Mouse (Mus musculus) urinary bladder, postnatal 10 days (tissue): ENCODE measurements around the gene Trpt1.

ENCODE experiments used
- DNase-seq: peaks from one replicate; pipeline ENCODE4 v3.0.0; 2022; ENCODE audit warnings: low spot score

Trpt1 gene

DNA sequence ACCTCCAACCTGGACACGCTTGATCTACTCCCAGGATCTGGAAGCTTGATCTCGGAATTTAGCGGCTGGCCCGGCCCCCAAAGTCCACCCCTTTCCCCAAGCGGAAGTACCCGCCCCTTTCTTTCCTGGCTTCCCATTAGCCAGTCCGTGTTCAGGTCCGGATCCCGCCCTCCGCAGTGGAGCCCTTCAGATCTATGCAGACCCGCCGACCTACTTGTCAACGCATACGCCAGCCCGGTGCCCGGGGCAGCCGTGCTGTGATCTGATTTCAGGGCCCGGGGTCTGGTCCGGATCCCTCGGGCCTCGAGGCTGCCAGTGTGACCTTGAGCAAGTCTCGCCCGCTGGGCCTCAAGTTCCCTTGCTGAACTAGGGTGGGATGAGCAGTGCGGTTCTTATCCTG is at the start of gene Trpt1, which contains the start of gene Nudt22:
Gene Trpt1 (plus strand): TSS at position 126 of the 400 bp plus-strand sequence.
Gene Nudt22 (minus strand): TSS at position 112 of the 400 bp plus-strand sequence.
- no peak for DNase-seq

DNA sequence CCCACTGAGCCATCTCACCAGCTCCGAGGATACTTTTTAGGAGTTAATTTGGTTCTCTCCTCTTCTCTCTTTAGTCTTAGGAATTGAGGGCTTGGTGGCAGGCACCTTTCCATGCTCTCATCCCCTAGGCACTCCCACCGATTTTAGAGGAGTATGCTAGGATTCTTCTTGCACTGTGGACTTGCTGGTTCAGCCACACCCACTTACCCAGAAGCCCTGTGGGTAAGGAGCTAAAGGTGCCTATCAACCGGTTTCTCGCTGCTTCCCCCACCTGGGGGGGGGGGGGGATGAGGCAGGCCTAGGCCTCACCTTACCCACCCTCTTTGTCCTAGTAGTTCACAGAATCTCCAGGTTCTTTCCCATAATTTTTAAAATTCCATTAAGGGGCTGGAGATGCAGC is 48.2 kb upstream of the Trpt1 start:
- DNase-seq = no peak

DNA sequence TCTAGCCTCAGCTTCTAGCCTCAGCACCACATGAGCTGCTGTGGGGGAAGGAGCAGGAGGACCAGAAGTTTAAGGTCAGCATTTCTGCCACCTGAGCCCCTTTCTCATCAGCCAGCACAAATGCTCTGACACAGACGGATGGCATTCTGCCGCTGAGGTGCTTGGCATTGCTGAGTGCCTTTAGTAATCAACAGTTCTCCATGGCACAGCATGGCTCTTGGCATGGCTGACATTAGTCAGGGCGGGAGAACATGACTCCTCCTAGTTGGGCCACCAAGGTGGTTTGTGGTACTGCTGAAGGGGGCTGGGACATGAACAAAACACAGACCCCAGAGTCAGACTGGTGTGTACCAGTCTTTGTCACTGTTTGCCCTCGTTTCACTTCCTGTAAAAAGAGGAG is 47.7 kb upstream of the Trpt1 start:
- DNase-seq = no peak

DNA sequence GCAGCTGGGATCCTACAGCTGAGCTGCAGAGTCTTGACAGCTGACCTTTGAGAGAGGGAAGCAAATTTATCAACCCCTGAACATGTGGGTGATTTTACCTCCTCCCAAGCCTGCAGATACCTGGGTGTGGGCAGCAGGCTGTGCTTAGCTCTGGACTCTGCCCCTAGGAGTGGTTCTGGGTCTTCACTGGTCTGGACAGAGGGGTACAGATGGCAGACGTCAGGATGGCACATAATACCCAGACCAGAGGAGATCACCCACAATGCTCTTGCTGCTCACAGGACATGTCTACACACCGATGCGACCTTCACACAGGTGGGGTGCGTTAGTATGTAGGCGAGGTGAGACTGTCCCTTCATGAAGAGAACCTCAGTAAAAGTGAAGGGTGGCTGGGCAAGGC is 46.4 kb upstream of the Trpt1 start:
- no peak for DNase-seq

DNA sequence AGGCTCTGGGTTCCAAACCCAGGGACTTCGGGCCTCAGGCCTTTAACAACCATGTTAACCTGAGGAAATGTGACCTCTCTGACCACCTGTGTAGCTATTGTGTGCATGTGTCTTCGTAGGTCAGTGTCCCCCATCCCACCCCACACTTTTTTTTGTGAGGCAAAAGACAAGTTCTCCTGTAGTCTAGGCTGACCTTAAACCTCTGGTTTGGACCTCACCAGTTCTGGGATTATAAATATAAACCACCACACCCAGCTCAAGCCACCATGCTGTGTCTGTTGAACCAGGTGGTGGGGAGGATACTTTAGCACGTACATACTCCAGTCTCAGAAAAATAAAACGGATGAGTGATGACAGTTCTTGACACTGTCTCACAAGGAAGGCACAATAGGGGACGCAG is 46.0 kb upstream of the Trpt1 start:
- DNase-seq = no peak

DNA sequence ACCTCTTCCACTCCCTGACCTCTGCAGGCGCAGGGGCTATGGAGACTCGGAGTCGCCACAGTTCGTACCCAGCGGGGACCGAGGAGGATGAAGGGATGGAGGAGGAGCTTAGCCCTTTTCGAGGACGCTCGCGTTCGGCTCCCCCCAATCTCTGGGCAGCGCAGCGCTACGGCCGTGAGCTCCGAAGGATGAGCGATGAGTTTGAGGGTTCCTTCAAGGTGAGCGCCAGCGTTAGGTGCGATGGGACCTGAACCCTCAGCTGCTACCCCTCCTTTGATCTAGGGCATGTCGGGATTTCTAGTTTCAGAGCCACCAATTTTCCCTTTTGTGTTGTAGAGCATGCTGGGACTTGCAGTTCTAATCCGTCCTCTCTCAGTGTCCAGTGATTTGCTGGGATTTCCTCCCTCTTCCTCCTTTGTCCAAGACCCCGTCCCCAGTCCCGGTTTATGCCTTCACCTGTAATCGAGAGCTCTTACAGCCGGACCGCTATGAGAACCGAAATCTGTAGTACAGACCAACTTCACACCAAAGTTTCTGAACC is 45.2 kb upstream of the Trpt1 start:
- DNase-seq = no peak

DNA sequence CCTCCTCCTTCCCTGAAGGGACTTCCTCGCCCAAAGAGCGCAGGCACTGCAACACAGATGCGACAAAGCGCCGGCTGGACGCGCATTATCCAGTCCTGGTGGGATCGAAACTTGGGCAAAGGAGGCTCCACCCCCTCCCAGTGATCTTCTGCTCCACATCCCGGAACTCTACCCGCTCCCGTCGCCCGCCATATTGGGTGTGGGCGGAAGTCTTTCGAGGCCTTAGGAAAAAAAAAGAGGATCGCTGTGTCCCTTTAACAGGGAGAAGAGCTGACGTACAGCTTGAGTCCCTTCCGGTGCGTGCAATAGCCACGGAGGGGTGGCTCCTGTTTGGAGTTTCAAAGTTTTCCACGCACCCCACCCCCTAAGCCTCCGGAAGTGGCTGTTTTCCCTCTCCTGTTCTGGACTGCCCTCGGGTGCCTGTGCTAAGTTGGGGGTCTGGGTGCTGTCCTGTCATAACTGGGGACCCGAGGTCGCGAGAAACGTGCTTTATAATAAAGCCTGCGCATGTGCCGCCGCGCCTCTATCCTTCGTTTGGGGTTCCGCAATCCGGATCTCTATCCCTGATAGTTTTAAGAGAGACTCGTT is 44.5 kb upstream of the Trpt1 start:
- DNase-seq = peak; percentile 70

DNA sequence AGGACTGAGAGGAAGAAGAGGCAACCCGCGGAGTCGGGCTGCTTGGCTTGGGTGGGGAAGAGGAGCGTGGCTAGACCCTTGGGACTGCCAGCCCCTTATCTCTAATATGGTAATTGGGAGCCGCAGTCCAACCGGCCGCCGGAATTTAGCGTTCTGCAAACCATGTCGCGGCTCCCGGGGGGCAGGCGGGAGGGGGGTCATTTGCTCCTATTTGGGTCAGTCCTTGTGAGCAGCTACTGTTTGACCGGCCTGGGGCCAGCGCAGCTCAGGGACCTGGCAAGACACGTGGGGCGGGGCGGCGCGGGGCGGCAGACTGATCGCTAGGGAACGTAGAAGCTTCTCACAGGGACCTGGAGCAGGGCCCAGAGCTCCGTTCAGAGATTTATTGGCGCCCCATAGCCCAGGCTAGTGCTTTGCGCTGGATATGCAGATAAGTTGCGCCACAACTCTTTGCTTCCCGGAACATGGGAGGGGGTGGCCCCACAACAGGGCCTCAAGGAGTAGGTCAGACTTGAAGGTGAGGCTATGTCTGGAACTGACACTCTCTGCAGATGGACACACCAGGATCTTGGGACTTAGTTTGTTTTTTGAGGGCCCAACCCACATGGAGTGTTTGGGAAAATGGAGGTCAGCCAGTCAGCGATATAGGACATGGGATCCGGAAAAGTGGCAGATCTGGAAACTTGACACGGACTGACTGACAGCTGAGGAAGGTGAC is 43.8 kb upstream of the Trpt1 start:
- DNase-seq = peak; percentile 57

DNA sequence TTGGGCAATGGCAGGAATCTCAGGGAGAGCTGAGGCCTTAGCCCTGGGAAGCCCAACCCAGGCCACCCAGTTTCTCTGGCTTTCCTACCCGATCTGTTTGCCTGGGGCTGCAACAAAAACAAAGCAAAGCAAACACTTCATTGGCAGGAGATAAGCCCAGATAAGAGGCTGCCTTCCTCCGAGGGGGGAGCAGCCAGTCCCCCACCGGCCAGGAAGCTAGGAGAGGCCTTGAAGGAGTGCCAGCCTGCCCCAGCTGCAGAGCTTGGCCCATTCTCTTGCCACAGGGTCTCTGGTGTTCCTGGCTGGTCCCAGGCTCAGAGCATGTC is 43.3 kb upstream of the Trpt1 start:
- DNase-seq = no peak

DNA sequence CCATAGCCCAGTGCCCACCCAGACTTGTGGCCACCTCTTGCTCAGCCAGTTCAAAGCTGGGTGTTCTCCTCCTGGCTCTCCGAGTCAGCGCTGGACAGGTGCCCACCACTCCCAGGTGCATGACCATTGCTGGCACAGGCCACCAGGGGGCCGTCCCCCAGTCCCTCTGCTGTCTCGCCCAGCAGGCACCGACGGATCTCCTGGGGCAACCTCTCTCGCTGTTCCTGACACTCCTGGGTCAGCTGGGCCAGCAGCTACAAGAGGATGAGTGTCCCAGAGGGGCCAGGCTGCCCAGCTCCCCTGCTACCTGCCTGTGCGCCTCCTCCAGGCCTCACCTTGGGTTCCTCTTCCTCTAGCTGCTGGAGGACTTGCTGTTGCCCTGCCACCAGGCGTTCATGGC is 41.9 kb upstream of the Trpt1 start:
- no peak for DNase-seq

DNA sequence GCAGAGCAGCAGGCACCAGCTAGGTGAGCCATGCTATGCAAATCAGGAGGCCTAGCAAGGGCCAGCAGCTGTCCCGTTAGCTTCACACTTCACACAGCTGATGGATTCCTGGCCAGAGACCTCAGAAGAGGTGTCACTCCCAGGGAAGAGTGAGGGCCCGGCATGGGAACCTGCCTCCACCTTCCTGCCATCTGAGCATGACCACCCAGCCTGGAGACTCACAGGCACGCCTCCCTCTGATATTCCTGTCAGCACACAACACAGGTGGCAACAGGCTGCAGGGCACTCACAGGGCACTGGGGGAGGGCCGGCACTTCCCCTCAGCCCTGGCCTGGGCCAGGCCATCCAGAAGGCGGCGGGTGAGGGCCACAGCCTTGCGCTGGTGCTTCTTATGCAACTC is 40.5 kb upstream of the Trpt1 start:
- DNase-seq = no peak

DNA sequence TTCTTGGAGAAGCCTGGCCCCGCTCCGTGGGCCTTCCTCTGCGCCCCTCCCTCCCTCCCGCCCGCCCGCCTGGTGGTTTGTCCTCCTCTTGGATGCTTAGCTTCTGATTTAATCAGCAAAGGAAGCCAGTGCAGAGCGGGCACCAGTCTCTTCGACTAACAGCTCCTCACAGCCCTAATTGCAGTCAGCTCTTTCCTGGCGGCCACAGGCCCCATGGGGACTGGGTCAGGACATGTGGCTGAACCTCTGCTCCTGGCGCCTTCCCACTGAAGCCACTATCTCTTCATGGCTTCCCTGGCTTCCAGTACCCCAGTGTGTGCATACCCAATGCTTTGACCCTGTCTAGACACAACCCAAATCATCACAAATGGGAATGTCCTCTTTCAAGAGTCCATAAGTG is 39.5 kb upstream of the Trpt1 start:
- no peak for DNase-seq

DNA sequence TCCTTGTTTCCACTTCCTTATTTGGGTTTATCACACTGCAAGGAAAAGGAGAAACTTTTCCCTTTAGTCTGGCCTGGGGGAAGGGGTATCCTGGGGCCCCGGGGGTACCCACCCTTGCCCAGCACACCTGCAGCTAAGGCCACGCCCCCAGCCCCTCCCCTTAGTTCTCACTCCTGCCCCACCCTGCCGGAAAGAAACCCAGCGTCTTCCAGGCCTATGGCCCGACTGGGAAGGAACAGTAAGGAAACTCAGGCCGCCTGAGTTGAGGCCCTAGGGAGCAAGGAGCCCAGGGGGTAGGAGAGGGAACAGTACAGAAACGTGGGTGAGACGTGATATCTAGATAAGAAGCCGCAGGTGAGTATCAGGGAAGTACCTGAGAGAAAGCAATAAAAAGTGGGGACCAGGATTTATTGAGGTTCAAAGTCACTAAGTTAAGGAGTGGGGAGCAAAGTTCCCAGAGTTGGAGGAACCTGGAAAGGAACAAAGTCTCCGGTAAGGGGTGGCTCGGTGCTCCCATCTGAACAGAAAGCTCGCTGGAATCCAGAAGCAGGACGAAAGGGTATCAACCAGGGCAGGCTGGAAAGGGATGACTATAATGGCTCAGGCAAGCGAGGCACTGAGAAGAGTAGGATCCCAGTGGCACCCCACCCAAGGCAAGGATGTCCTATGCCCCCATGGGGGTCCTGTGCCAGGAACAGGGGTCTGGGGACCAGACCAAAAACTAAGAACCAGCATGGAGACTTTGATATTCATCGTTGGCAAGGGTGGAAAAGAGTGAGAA is 27.2 kb upstream of the Trpt1 start:
- no peak for DNase-seq

DNA sequence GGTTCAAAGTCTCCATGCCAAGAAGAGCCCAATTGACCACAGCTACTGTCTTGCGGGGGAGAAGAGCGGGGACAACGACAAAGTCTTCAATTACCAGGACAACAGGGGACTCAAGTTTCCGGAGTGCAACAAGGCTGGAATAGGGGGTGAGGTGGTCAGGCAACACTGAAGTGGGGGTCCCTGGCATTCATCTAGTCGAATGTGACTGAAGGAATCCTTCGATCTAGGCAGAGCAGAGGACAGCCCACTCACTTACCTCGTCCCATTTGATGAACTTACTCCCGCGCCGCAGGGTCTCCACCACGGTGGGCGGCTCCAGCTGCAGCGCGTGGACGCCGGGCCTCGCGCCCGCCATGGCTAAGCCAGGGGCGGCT is 26.7 kb upstream of the Trpt1 start:
- DNase-seq = no peak

DNA sequence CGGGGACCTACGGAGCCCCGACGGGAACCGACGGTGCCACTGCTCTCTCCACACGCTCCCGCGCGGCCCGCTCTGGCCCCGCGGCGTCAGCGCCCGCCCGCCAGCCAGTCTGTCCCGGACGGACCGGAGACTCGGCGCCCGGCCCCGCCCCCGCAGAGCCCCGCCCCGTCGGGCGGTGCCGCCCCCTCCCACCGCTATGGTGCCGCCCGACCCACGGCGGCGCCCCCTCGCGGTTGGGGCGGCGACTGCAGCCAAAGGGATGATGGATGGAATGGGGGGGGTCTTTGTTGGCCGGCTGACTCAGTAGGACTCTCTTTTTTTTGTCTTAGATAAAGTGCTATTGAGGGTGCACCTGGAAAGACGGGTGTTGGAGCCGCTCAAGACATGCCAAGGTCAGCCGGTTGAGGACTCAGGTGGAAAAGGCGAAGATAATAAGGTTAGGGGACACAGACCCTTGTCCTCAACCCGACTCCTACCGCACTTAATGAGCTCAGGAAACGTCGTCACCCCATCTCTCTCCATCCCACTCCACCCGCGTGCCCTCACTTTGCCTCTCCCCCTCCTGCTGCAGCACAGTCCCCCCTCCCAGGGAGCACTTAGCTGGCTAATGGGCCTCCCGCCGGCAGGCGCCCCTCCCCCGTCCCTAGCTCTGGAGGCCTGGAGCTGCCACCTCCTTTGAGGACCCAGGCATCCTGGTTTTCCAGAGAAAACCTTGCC is 26.1 kb upstream of the Trpt1 start:
- DNase-seq = no peak

DNA sequence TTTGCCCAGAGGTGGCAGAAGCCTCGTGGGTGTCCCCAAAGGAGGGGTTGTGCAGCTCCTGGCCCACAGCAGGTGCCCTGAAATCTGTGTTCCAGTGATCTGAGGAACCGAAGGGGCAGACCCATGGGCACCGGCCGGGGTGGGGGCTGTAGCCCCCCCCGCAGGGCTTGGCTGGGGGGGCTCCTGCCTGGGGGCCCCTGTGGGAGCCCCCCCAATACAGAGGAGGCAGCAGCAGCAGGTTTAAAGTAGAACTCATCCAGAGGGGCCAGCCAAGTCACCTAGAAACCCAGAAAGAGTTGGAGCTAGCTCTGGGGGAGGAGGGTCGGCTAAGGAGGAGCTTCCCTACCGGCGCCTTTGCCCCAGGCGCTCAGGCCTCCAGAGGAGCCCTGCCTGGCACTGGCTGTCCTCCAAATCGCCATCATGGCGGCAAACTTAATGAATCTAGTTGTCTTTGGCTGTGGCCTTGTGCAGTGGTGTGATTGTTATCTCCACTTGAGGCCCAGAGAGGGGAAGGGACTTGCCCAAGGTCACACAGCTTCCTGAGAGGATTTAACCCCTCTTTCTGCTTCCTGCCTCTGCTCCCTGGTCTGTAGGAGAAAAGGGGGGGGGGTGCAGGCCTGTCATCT is 25.4 kb upstream of the Trpt1 start:
- no peak for DNase-seq

DNA sequence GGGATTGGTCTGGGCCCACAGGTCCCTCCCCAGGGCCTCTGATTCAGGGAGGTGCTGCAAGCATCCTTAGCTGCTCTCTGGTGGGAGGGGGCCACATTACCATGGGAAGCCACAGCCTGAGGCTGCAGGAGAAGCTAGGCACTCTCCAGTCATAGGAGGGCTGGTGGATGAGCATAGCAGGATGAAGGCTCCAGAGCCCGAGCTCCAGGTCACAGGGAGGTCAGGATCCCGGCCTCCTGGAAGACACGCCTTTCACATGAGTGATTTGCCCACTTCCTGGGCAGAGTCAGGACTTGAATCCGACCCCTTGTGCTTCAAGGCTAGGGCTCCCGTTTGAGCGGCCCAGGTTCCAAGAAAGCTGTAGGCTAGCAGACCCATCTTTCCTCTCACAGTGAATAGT is 24.3 kb upstream of the Trpt1 start:
- DNase-seq = no peak

DNA sequence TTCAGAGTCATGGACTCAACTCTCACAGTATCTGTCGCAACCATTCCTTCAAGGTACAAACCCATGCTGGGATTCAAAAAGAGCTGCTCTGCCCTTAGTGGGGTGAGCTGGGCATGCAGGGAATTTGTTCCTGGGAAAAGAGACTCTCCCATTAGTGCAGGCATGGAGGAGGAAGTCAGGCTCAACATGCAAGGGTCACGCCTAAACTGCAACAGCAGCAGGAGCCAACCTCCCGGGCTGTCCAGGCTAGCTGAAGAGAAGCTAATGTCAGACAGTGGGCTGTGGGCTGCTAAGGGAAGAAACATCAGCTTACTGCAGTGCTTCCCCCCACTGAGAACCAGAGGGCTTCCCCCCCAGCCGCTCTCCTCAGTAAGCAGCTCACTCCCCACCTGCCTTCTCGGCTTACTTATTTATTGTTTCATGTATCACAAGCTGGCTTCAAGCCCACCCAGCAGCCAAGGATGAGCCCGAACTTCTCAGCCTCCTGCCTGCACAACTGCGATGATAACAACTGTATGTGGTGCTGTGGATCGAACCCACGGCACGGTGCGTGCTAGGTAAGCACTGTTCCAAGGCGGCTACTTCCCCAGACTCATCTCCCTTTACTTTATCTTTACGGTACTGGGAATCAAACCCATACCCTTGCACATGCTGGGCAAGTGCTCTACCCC is 23.5 kb upstream of the Trpt1 start:
- DNase-seq = no peak

DNA sequence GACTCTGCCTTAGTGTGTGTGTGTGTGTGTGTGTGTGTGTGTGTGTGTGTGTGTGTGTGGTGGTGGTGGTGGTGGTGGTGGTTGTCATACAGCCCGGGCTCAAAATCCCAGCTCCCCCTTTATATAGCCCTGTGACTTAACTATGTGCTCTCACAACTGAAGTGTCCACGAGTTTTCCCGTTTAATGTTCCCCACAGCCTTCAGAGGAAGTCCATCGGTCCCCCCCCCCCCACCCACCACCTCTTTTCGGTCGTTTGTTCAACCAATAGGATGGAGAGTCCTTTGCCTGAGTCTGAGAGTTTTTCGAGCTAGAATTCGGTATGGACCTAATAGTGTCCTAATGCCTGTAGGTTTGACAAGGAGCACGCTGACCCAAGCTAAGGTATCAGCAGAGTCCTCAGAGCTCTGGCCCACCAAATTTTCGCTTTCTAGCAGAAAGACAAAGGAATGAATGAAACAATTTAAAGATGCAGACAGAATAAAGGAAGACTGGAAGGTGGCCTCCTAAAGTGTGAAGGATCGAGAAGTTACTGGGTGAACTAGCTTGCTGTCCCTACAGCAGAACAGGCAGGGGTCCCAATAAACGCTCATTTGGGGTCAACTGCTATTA is 22.2 kb upstream of the Trpt1 start:
- no peak for DNase-seq

DNA sequence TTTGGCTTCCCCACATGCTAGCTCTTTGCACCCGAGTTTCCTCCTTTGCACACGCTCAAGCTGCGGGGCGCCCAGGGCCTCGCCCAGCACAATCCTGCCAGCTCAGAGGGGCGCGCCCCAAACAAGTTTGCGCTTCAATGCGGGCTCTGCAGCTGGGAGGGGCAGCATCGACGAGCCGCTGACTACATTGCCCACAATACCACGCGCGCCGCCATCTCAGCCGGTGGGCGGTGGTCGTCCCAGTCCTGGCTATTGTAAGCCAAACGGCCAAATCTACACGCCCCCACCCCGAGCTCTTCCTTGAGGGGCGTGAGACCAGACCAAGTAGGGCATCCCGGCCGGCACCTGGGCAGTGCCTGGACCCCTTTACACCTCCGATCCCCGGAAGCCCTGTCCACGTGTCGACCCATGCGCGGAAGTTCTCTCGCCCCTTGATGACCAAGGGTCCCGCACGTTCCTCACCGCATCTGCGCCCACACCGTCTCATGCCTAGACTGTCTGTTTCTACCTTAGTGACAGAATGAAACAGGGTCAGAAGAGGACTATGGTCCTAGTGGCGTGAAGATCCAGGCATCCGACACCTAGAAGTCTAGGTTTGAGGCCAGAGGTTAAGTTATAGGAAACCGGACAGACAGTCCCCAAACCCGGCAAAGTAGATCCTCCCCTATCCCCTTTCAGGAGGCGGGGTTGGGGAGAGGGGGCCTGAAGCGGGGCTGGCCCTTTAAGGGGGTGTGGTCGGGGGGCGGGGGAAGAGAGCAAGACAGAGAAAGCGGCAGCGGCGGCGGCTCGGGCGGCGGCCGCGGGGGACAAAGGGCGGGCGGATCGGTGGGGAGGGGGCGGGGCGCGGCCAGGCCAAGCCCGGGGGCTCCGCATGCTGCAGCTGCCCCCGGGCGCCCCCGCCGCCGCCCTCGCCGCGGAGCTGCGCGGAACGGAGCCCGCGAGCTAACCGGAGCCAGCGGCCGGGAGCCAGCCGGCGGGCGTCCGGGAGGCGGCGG is 21.4 kb upstream of the Trpt1 start, which contains the start of gene Ppp1r14b:
Gene Ppp1r14b (plus strand): TSS at position 758 of the 995 bp plus-strand sequence.
- DNase-seq = no peak
